Mouse (Mus musculus): ENCODE data around the gene Gm9045. TPM values are rescaled to one million over a fixed set of nuclear protein-coding genes. Genes with fewer than 3 reads are reported as not detected.
"Not testable (repeated sequence)": the region's sequence is repeated elsewhere in the genome, so short reads cannot be mapped to it uniquely, and the experiment has no call there.

Gm9045 gene
- polyA plus RNA-seq (2016; fragmentation: Nextera tagmentation; extraction: Ambion mirVana) = 0.06 and 0.09 TPM in 2 replicates

DNA sequence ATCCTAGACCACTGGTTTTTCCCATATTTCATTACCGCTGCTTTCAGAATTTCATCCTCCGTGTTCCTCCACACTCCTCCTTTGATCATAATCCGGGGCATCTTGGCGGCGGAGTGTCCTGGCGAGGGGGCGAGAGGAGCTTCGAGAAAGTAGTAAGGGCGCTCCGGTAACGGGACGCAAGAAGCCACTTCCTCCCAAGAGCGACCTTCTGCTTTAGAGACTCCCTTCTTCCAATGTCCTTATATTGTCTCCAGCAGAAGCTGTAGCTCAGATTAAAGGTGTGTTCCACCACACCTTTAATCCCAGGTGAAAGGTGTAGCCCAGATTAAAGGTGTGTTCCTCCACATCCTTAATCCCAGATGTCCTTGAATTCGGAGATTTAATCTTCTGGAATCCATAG lies at the start of gene Gm9045:
Gene Gm9045, minus strand, starts transcription at position 101 of the 400 bp plus-strand sequence.
- WGBS = no CpG with 5 or more reads among the region's 14 CpGs
- not testable (repeated sequence) for H3K4me3 ChIP-seq; H3K27ac ChIP-seq; H3K9me3 ChIP-seq; H3K4me1 ChIP-seq; DNase-seq (ENCODE audit: extremely low spot score, low spot score); H3K27me3 ChIP-seq (ENCODE audit: poor library complexity, severe bottlenecking); H3K36me3 ChIP-seq (replicated peaks)

GRCm38 (mm10) chr10:118370443-118370842 lies 32.8 kb upstream of the Gm9045 start:
- WGBS = 19% methylated on average over 10 of the region's 10 CpGs
- H3K4me3 ChIP-seq = peak overlapping the region; percentile 23

GRCm38 (mm10) chr10:118369518-118369917 lies 31.9 kb upstream of the Gm9045 start:
- Histone ChIP-seq H3K36me3 (replicated peaks) (no peaks in the 10 kb centered on the region), H3K4me3 (no peak overlapping the region), H3K27me3 (ENCODE audit: poor library complexity, severe bottlenecking) (no peaks in the 10 kb centered on the region), H3K27ac (no peak overlapping the region), H3K4me1 (0 out of 2 replicates have a peak, but pooled peaks cover 3% of the 10 kb centered on the region), H3K9me3 (no peaks in the 10 kb centered on the region)
- no peak for DNase-seq (ENCODE audit: extremely low spot score, low spot score)
- WGBS = 92% methylated on average over 9 of the region's 9 CpGs

More at GRCm38 (mm10) chr10:118370443-118370842, 32.8 kb upstream of the Gm9045 start:
- no peak overlapping the region for H3K27ac ChIP-seq
- peak; percentile 83 for DNase-seq (ENCODE audit: extremely low spot score, low spot score)
- H3K27me3 ChIP-seq (ENCODE audit: poor library complexity, severe bottlenecking) = no peaks in the 10 kb centered on the region
- no peaks in the 10 kb centered on the region for H3K9me3 ChIP-seq
- 0 out of 2 replicates have a peak, but pooled peaks cover 3% of the 10 kb centered on the region for H3K4me1 ChIP-seq
- H3K36me3 ChIP-seq (replicated peaks) = no peaks in the 10 kb centered on the region

DNA sequence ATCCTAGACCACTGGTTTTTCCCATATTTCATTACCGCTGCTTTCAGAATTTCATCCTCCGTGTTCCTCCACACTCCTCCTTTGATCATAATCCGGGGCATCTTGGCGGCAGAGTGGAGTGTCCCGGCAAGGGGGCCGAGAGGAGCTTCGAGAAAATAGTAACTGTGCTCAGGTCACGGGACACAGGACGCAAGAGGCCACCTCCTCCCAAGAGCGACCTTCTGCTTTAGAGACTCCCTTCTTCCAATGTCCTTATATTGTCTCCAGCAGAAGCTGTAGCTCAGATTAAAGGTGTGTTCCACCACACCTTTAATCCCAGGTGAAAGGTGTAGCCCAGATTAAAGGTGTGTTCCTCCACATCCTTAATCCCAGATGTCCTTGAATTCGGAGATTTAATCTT lies 16.4 kb upstream of the Gm9045 start, which contains the start of gene Gm9049:
Gene Gm9049, minus strand, starts transcription at position 101 of the 400 bp plus-strand sequence.
- H3K27me3 ChIP-seq (ENCODE audit: poor library complexity, severe bottlenecking); DNase-seq (ENCODE audit: extremely low spot score, low spot score); H3K4me3 ChIP-seq; H3K27ac ChIP-seq; H3K36me3 ChIP-seq (replicated peaks); H3K4me1 ChIP-seq; H3K9me3 ChIP-seq: not testable (repeated sequence)
- no CpG with 5 or more reads among the region's 11 CpGs for WGBS

GRCm38 (mm10) chr10:118348579-118348978 lies 10.9 kb upstream of the Gm9045 start, which contains the start of gene Gm9048:
TSS of gene Gm9048 (minus strand) at chr10:118348679.
- not testable (repeated sequence) for H3K4me1 ChIP-seq; H3K27ac ChIP-seq; H3K36me3 ChIP-seq (replicated peaks); H3K9me3 ChIP-seq; H3K4me3 ChIP-seq; DNase-seq (ENCODE audit: extremely low spot score, low spot score); H3K27me3 ChIP-seq (ENCODE audit: poor library complexity, severe bottlenecking)
- WGBS = 67% methylated on average over 1 of the region's 14 CpGs

GRCm38 (mm10) chr10:118343155-118343554 lies 5.5 kb upstream of the Gm9045 start, which contains the start of gene Gm9046:
TSS of gene Gm9046 (minus strand) at chr10:118343255.
- H3K36me3 ChIP-seq (replicated peaks); DNase-seq (ENCODE audit: extremely low spot score, low spot score); H3K9me3 ChIP-seq; H3K27ac ChIP-seq; H3K4me3 ChIP-seq; H3K4me1 ChIP-seq; H3K27me3 ChIP-seq (ENCODE audit: poor library complexity, severe bottlenecking): not testable (repeated sequence)
- no CpG with 5 or more reads among the region's 14 CpGs for WGBS

- H3K27ac ChIP-seq; H3K9me3 ChIP-seq; H3K27me3 ChIP-seq (ENCODE audit: poor library complexity, severe bottlenecking); H3K4me3 ChIP-seq; H3K4me1 ChIP-seq; H3K36me3 ChIP-seq (replicated peaks); DNase-seq (ENCODE audit: extremely low spot score, low spot score): not testable (repeated sequence)
- no CpG with 5 or more reads among the region's 14 CpGs for WGBS
Measured at GRCm38 (mm10) chr10:118332308-118332707, 5.3 kb downstream of the Gm9045 start, which contains the start of gene Gm9044. TSS of gene Gm9044 (minus strand) at chr10:118332408.

GRCm38 (mm10) chr10:118326869-118327268 lies 10.8 kb downstream of the Gm9045 start, which contains the start of gene Gm9040:
TSS of gene Gm9040 (minus strand) at chr10:118326969.
- not testable (repeated sequence) for H3K27me3 ChIP-seq (ENCODE audit: poor library complexity, severe bottlenecking); DNase-seq (ENCODE audit: extremely low spot score, low spot score); H3K4me3 ChIP-seq; H3K27ac ChIP-seq; H3K4me1 ChIP-seq; H3K36me3 ChIP-seq (replicated peaks); H3K9me3 ChIP-seq
- WGBS = no CpG with 5 or more reads among the region's 11 CpGs

DNA sequence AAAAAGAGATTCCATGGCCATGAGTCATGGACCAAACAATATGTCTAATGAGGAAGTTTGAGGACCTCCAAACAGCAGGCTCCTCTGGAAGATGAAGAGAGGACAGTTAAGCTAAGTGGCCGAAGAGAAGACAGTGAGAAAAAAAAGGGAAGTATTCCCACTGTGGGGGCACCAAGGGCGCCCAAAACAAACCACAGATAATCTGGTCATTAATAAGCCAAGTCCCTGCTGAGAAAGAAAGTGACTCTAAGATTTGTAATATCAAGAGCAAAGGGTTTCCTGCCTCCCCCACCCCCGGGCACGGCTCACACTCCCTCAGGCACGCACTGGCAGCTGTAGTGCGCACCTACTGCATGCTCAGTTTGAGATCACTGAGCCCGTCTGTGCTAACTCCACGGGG lies 18.6 kb downstream of the Gm9045 start:
- 88% methylated on average over 8 of the region's 8 CpGs for WGBS
- Histone ChIP-seq H3K27me3 (ENCODE audit: poor library complexity, severe bottlenecking) (no peaks in the 10 kb centered on the region), H3K9me3 (no peaks in the 10 kb centered on the region), H3K36me3 (replicated peaks) (no peaks in the 10 kb centered on the region), H3K4me1 (no peaks in the 10 kb centered on the region), H3K27ac (no peak overlapping the region), H3K4me3 (no peak overlapping the region)
- no peak for DNase-seq (ENCODE audit: extremely low spot score, low spot score)

- not testable (repeated sequence) for H3K36me3 ChIP-seq (replicated peaks); DNase-seq (ENCODE audit: extremely low spot score, low spot score); H3K4me1 ChIP-seq; H3K27ac ChIP-seq; H3K4me3 ChIP-seq; H3K9me3 ChIP-seq; H3K27me3 ChIP-seq (ENCODE audit: poor library complexity, severe bottlenecking)
- WGBS = 46% methylated on average over 2 of the region's 2 CpGs
Measured at GRCm38 (mm10) chr10:118302133-118302532, 35.5 kb downstream of the Gm9045 start.

GRCm38 (mm10) chr10:118294938-118295337 lies 42.7 kb downstream of the Gm9045 start, which contains the start of gene Iltifb:
TSS of gene Iltifb (minus strand) at chr10:118295038.
- Histone ChIP-seq H3K27ac (no peak within 1 kb of the TSS), H3K4me1 (no peaks in the 10 kb centered on the region), H3K9me3 (no peaks in the 10 kb centered on the region), H3K36me3 (replicated peaks) (no peaks in the 10 kb centered on the region), H3K27me3 (ENCODE audit: poor library complexity, severe bottlenecking) (no peaks in the 10 kb centered on the region), H3K4me3 (no peak within 1 kb of the TSS)
- 95% methylated on average over 6 of the region's 6 CpGs for WGBS
- DNase-seq (ENCODE audit: extremely low spot score, low spot score) = no peak
